Mouse (Mus musculus): ENCODE measurements at regions not wholly inside any gene's neighbourhood (a gene's known extent, or its start where the extent isn't known, plus 50 kb on each side); places are given as distances from the start of the nearest gene placed in this dataset.

- DNase-seq (ENCODE audit: low read depth, low spot score) = no peak
Observed at GRCm38 (mm10) chr13:75631048-75631447, 75.5 kb upstream of the Ell2 start.

- DNase-seq (ENCODE audit: low read depth, low spot score) = no peak
Observed at GRCm38 (mm10) chr13:75647513-75647912, 59.0 kb upstream of the Ell2 start.

GRCm38 (mm10) chr13:75651941-75652340, 54.6 kb upstream of the Ell2 start:
- DNase-seq (ENCODE audit: low read depth, low spot score) = no peak

- no peak for DNase-seq (ENCODE audit: low read depth, low spot score)
Observed at GRCm38 (mm10) chr13:75652966-75653365, 53.6 kb upstream of the Ell2 start.
